Mouse (Mus musculus) embryo, embryonic 10 days (tissue): ENCODE results near the gene Acot3.
"Not testable (repeated sequence)": the region's sequence is repeated elsewhere in the genome, so short reads cannot be mapped to it uniquely, and the experiment has no call there.

ENCODE experiments used
- DNase-seq: peaks from one replicate; pipeline ENCODE4 v3.0.0-alpha.2; 2015; ENCODE audit warnings: low spot score

Acot3 gene

DNA sequence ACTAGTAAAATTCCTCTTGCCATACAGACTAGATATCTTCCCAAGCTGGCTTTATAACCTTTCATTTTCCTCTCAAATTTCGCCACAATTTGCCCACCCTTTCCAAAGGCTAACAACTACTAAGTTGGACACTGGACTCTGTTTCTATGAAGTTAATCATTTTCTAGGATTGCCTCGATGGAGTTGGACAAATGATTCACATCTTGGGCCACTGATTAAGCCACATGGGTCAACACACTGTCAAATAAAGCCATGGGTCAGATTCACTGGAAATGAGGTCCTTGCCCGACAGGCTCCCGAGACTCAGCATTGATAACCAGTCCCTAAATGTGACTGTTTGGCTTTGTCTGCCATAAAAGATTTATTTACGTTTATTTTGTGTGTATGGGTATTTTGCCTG is 9.7 kb upstream of the Acot3 start:
- DNase-seq = no peak

DNA sequence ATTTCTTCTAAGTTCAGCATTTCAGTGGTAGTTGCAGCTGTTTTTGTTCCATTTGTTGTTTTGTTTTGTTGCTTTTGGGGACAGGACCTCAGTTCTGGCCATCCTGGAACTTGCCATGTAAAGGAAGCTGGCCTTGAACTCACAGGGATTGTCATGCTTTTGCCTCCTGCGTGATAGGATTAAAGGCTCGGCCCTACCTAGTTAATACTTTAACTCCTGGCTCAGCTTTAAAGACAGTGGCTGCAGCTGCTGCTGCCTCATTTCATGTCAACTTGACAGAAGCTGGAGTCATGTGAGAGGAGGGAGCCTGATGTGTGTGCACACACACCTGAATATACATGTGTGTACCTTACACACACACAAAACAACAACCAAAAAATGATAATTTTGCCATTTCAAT is 7.9 kb upstream of the Acot3 start:
- no peak for DNase-seq

DNA sequence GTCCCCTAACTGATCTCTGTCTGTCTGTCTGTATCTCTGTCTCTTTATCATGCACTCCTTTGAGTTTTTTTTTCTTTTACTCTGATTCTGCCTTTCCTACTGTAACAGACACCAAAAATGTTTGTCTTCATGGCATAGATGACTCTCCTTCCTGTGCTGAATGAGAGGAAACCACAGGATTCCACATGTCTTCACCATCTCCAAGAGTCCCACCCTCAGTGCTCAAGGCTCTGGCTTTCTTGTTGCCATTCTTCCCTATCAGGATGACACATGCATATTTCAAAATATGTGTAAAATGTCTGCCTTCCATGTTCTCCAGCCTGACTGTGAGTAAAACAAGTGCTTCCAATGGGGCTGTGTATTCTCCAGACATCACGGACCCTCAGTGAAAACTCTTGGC is 5.0 kb upstream of the Acot3 start:
- DNase-seq = no peak

DNA sequence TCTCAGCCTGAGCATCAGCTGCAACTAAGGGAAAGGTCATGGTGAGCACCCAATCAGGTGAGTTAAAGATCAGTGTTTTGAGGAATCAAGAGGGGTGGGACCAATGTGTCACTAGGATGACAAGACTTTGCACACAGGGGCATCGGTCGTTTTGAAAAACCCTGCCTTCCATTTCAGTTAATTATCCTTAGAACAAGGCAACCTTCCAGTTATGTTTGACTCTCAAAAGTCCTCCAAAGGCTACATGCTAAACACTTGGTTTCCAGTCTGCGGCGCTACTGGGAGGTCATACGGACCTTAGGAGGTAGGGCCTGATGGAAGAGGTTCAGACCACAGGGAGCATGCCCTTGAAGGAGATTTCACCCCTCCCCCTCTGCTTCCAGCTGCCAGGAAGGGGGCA is 1.2 kb upstream of the Acot3 start:
- DNase-seq = not testable (repeated sequence)

DNA sequence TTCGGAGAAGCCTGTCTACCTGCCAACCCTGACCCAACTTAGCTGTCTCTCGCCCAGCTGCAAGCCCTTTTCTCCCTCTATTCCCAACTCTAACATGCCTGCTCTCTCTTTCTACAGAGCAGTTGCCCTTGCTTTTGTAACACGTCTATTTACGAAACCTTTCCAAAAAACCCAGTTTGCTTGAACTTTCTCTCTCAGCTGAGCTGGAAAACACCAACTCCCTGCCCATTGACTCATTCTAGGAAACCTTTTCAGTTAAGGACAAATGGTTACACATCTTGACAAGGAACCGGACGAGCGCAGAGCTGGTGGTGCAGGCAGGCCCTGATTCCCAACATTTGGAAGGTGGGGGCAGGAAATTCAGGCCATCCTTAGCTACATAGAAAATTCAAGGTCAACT is 665 bp downstream of the Acot3 start:
- DNase-seq = no peak

DNA sequence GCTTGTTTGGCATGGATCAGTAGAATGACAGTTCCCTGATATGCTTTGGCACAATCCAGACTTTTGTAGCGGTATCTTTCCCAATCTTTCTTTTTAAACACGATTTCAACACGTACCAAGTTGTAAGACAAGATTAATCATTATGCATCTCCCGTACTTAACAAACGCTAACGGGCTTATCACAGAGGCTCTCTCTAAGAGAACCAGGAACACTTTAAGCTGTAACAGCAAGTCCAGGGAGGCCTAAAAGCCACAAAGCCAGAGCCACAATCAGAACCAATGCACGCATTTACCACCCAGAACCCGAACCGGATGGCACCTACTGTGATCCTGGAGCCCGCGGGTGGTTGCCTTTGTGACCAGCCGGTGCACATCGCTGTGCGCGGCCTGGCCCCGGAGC is 1.2 kb downstream of the Acot3 start:
- peak; percentile 4 for DNase-seq

DNA sequence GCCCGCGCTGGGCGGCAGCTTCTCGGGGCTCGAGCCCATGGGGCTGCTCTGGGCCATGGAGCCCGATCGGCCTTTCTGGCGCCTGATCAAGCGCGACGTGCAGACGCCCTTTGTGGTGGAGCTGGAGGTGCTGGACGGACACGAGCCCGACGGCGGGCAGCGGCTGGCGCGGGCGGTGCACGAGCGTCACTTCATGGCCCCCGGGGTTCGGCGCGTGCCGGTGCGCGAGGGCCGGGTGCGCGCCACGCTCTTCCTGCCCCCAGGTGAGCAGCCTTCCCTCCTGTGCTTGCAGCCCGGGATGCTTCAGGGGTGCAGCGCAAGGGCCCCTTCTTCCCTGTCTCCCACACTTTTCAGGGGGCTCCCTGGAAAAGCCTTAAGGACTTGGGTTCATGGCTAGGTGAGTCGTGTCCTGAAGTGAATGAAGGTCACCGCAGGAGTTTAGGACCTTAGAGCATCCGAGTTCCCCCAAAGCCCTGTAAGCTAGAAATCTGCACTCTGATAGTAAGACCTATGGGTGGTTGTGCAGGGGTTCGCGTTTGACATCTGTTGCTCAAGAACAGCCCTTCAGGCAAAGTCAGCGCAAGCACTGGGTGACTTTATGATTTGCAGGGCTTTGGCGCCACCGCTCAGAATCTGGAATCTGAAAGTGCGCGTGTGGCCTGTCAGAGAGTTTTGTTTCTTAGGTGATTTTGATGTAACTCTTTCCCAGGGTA is 1.9 kb downstream of the Acot3 start:
- peak; percentile 53 for DNase-seq

DNA sequence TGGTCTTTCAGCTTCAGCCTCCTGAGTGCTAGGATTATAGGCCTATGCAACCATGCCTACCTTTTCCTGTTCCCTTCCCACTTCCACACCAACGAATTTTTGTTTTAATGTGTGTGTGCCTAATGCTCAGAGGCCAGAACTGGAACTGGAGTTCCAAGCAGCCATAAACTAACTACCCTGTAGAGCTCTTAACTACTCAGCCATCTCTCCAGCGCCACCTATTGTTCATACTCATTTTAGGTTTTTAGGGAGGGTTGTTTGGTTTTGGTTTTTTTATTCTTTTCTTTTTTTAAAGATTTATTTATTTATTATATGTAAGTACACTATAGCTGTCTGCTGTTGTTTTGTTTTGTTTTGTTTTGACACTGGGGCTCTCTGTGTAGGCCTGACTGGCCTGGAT is 9.0 kb downstream of the Acot3 start:
- peak; percentile 31 for DNase-seq

DNA sequence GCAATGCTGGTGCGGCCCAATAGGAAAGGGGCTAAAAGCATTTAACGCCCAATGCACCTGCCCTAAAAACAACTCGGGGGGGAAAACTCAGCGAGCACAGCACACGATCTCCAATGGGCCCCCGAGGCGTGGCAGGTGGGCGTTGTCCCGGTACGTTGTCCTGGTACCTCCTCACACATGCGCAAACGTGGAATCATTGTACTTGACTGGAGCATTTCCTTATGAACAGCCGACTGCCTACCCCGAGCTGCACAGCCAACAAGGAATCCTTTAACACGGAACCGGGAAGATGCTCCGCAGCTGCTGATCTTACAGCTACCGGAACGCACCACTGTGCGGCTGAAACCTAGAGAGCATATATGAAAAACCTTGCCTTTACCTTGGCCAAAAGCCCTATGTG is 10.4 kb downstream of the Acot3 start:
- DNase-seq = no peak

DNA sequence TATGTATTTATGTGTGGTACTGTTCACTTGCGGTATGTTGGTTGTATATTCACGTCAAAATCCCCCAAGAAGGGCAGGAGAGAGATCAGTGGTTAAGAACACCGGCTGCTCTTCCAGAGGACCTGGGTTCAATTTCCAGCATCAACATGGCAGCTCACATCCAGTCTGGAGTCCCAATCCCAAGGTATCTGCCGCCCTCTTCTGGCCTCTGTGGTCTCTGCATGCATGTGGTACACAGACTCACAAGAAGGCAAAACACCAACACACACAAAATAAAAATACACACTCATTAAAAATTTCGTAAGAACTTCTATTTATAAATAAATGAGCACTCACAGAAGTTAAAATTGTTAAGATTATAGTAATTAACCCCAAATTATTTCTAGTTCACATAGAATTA is 11.3 kb downstream of the Acot3 start:
- DNase-seq = peak; percentile 26

DNA sequence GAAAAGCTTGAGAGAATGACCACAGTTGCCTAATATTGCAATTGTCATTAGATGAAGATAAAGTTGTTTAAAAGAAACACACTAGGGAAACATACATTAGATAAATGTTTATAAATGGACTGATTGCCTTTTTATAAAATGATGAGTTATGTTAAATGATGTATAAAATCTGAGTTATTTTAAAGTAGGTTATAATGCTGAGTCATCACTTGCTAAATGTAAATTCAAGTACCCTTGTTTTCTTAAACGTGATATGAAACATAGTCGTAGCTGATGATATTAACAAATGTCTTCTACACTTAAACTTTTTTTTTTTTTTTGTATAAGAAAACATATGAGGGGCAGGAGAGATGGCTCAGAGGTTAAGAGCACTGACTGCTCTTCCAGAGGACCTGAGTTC is 11.9 kb downstream of the Acot3 start:
- DNase-seq = no peak

DNA sequence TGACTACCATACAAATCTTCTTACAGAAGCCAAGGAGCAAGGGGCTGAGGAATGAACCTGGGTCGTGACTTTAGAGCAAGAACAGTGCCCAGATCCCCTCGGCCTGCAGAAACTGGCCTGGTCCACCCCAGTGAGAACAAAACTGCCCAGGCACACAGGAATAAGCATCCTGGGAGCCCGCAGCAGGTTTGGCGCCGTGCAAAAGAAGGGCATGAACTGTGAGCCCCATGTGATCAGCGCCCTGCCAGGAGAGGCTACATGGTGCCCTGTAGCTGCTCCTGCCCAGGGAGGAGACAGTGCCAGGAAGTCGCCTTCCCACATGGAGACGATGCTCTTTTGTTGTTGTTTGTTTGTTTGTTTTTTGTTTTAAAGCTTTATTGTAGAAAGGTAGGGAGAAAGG is 12.7 kb downstream of the Acot3 start:
- DNase-seq = no peak

DNA sequence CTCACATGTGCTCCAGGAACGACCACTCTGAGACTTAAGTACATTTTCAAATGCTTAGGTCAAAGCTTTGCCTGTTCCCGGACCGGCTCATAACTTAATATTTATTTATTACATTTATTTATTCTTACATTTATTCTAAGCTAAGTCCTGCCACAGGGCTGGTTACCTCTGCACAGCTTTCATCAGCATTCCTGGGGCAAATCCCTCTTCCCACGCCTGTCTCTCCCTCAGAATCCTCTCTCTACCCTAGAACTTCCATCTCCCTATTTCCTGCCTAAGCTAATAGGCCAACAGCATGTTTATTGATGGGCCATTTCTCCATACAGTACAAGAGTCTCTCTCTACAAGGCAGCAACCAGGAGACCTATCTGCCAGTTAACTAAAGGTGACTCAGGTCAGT is 15.8 kb downstream of the Acot3 start:
- no peak for DNase-seq

DNA sequence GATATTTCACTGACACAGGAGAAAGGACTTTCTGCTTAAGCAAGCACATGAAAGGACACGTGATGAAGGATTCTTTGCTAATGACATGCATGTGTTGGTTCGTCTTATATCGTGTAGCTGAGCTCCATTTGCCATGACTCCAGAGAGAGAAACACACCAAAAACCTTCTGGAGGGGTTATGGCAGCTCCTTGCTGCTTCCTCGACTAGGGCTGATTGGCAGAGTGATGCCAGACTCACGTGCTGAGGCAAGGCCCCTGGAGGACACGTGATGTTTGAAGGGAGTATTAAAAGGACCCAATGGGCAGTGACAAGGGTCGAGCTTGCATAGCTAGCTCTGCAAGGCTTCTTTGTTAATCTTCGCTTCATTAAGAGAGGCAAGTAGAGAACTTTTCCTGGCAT is 16.4 kb downstream of the Acot3 start:
- no peak for DNase-seq

DNA sequence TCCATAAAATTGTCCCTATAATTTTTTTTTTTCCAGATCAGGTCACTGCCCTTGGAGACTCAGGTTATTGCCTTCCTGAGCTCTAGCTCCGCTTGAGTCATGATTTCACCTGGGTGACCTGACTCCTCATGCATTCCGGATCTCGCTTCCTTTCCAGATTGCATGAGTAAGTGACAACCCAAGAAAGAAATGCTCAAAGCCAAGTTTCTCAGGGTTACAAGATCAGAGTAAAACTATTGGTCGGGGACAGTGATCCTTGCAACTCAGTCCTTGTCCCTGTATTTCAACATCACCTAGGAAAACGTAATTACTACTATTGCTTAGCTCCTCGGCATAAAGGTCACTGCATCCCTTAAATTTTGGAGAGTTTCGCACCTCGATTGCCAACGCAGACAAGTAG is 17.0 kb downstream of the Acot3 start, which contains the start of gene Acot5:
TSS of gene Acot5 (plus strand) at position 340 of the 400 bp plus-strand sequence.
- no peak for DNase-seq

DNA sequence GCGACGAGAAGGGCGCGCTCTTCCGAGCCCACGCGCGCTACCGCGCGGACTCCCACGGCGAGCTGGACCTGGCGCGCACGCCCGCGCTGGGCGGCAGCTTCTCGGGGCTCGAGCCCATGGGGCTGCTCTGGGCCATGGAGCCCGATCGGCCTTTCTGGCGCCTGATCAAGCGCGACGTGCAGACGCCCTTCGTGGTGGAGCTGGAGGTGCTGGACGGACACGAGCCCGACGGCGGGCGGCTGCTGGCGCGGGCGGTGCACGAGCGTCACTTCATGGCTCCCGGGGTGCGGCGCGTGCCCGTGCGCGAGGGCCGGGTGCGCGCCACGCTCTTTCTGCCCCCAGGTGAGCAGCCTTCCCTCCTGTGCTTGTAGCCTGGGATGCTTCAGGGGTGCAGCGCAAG is 17.6 kb downstream of the Acot3 start:
- DNase-seq = not testable (repeated sequence)

DNA sequence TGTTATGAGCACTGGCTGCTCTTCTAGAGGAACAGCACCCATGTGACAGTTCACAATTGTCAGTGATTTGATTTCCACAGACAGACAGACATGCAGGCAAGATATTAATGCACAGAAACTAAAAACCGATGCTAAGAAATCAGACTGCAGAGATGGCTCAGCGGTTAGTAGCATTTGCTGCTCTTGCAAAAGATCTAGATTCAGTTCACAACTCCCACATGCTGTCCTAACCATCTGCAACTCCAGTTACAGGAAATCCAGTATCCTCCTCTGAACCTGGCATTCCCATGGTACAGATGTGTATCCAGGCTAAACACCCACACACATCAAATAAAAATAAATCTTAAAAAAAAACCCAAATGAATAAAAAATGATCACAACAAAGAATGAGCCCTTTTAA is 19.8 kb downstream of the Acot3 start:
- DNase-seq = no peak

DNA sequence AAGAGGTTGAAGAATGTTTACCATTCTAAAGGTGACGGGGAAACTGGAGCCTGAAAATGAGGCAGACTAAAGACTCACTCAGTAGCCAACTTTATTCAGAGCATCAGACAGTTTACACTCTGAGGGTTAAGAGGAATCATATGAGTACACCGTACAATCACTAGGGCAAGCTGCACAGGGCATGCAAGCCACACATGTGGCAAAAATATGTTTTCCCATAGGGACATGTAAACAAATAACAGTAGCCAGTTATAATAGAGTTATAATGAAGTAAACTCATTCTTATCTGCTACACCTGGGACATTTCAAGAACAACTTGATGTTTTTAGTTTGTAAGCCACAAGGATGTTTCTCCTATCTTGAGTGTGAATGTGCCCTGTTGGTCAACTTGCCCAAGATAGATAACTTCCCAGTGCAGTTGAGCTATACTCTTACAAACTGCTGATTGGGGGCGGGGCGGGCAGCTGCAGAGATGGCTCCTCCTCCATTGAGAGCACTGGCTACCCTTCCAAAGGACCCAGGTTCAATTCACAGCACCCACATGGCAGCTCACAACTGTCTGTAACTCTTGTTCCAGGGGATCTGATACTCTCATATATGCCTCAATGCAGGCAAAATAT is 25.5 kb downstream of the Acot3 start:
- DNase-seq = no peak

DNA sequence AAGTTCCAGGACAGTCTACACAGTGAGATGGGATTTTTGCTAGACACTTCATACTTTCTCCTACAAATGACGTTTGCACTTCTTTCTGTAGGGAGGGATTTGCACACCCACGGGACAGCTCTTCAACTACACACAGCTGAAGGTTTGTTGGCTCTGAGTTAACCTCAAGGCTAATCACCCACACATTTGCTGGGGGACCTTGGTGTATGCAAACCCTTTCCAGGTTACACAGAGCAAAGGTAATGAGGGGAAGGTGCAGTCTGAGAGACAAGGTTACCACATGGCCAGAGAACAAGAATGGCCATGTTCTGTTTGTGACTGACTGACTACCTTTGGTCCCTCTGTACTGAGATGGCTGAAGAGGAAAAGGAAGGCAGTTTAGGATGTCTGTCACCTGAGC is 31.9 kb downstream of the Acot3 start:
- DNase-seq = no peak

DNA sequence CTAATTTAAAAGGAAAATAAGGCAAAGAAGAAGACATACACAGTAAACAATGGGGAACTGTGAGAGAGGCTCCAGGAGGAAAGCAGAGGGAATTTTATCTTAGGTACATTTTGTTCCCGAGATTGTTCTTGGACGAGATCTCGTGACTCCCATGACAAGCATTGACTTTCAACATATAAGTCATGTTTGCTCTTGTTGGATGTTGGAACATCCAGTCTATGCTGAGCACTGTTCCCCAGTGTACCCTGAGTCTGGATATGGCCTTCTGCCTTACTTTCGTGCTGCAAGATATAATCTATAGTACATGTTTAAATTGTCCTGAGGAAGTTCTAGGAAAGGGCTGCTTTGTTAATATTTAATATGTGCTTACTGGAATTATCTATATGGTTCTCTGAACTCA is 32.6 kb downstream of the Acot3 start:
- no peak for DNase-seq

DNA sequence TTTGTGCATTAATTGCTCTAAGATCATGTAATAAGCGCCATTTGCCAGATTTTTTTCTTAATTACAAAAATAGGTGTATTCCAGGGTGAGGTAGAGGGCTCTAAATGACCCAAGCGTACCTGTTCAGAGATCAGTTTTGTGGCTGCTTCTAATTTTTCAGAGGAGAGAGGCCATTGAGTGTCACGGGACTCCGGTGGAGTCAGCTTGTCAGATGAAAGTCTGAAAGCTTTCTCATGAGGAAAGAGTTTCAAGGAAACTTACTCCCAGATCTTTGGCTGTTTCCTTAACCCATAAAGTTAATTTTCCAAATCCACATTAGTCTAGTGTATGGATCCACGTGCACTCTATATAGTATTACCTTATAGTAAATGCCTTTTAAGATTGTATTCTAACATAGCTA is 42.7 kb downstream of the Acot3 start:
- DNase-seq = not testable (repeated sequence)

DNA sequence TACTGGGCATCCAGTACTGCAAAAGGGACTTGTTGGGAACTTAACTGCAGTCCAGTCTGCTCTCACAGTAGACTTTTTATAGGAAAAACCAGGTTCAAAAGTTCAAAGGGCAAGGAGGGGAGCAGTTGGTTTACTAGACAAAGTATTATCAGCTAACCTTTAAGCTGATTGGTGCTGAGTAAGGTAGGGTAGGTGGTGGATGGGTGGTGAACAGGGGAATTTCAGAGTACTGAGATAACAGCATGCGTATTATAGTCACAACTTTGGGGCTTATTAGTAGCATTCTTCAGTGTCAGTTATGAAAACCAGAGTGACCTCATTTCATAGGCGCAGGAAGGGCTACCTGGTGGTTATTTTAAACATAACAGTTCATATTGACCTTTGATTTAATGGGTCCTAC is 47.7 kb downstream of the Acot3 start:
- no peak for DNase-seq

DNA sequence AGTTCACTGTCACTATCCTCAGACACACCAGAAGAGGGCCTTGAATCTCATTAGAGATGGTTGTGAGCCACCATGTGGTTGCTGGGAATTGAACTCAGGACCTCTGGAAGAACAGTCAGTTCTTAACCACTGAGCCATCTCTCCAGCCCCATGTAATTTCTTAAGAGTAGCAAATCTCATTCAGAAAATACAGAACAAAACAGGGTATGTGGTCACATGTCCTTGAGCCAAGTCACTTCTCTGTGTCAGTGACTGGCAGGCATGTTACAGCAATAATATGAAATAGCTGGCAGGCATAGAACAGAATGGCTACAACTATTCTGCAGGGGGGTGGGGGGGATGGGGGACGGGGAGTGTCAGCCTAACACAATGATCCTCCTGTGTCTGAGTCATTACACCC is 48.1 kb downstream of the Acot3 start:
- no peak for DNase-seq
